Mouse (Mus musculus): ENCODE data around the gene Rpl13a.
"Not testable (repeated sequence)": the region's sequence is repeated elsewhere in the genome, so short reads cannot be mapped to it uniquely, and the experiment has no call there.

DNA sequence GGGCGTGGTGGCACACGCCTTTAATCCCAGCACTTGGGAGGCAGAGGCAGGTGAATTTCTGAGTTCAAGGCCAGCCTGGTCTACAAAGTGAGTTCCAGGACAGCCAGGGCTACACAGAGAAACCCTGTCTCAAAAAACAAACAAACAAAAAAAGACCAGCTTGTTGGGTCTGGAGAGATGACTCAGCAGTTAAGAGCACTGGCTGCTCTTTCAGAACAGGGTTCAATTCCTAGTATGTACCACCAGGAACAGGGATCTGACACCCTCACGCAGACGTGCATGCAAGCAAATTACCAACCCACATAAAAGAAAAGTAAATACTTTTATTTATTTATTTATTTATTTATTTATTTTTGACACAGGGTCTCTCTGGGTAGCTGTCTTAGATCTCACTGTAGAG, 18.5 kb downstream of the Rpl13a start:
- not testable (repeated sequence) for TF ChIP-seq CTCF (IDR thresholded peaks at IDR 0.05; ENCODE audit: low read depth, low read length); POLR2A (IDR thresholded peaks at IDR 0.05; ENCODE audit: insufficient read depth, low read length)
